ENCODE assay signal across 21 mouse cellular contexts in genomic region chr16:46531023-46531422, GRCm38 (mm10). TPM values are rescaled to one million over a fixed set of nuclear protein-coding genes. Genes with fewer than 3 reads are reported as not detected.
DNase-seq lines count a peak whose midpoint lies in the region; ATAC-seq lines count a peak whose summit lies in the region.
"Had no signal": no experiment of that assay in that cellular context is flagged by ENCODE, and none has a peak within 500 bp of the region (broad histone marks: within the 10 kb centered on the region; RNA-seq: fewer than 3 reads in every experiment).

No protein-coding gene starts in this region.

- H3K9ac ChIP-seq in forebrain, embryonic 13.5 days: no peak overlapping the region
- H3K9ac ChIP-seq in midbrain, embryonic 11.5 days (ENCODE audit: low read length): no peak overlapping the region
- no peak overlapping the region for H3K9ac ChIP-seq in neural tube, embryonic 14.5 days (replicated peaks; ENCODE audit: low read depth, low read length)
- H3K9ac ChIP-seq: embryonic facial prominence, embryonic 12.5 days; liver, embryonic 12.5 days; lung, embryonic 15.5 days had no signal

- DNase-seq in hindbrain, embryonic 10.5 days (ENCODE audit: low spot score): peak; percentile 7
- DNase-seq in midbrain, embryonic 11.5 days (ENCODE audit: low spot score, missing footprints): no peak
- no peak for DNase-seq in spleen, adult 12 weeks (ENCODE audit: low spot score)
- no peak for DNase-seq in gastrocnemius, postnatal 14 days
- no peak for DNase-seq in kidney, adult 11 months
- DNase-seq: cerebellum, postnatal 14 days; gastrocnemius, adult 2 months; heart, postnatal 14 days; left cerebral cortex, postnatal 4 days; right cerebral cortex, adult 18-20 months; spleen, adult 18-20 months; thymus, postnatal 14 days had no signal

- intact Hi-C loops in gastrocnemius, postnatal 14 days (cut with DNase I; ENCODE audit: low total_unique reads): no loop called here

- H3K9me3 ChIP-seq in forebrain, embryonic 13.5 days (replicated peaks): no peaks in the 10 kb centered on the region
- no peaks in the 10 kb centered on the region for H3K9me3 ChIP-seq in hindbrain, embryonic 10.5 days
- no peaks in the 10 kb centered on the region for H3K9me3 ChIP-seq in midbrain, embryonic 11.5 days (ENCODE audit: control insufficient read depth, low read length)
- no peaks in the 10 kb centered on the region for H3K9me3 ChIP-seq in neural tube, embryonic 14.5 days (ENCODE audit: control insufficient read depth, low read length)
- H3K9me3 ChIP-seq: embryonic facial prominence, embryonic 12.5 days; heart, embryonic 10.5 days; liver, embryonic 12.5 days; lung, embryonic 15.5 days had no signal

- H3K4me2 ChIP-seq in forebrain, embryonic 13.5 days: no peak overlapping the region
- no peak overlapping the region for H3K4me2 ChIP-seq in midbrain, embryonic 11.5 days
- no peak overlapping the region for H3K4me2 ChIP-seq in neural tube, embryonic 14.5 days (ENCODE audit: low read depth, low read length)
- H3K4me2 ChIP-seq: embryonic facial prominence, embryonic 12.5 days; liver, embryonic 12.5 days; lung, embryonic 15.5 days had no signal

- no peaks in the 10 kb centered on the region for H3K36me3 ChIP-seq in forebrain, embryonic 13.5 days (ENCODE audit: poor library complexity, severe bottlenecking)
- no peaks in the 10 kb centered on the region for H3K36me3 ChIP-seq in hindbrain, embryonic 10.5 days
- no peaks in the 10 kb centered on the region for H3K36me3 ChIP-seq in midbrain, embryonic 11.5 days (ENCODE audit: control insufficient read depth, insufficient read depth, low read length)
- no peaks in the 10 kb centered on the region for H3K36me3 ChIP-seq in neural tube, embryonic 14.5 days (ENCODE audit: control insufficient read depth, insufficient read depth, low read length)
- H3K36me3 ChIP-seq: embryonic facial prominence, embryonic 12.5 days; heart, embryonic 10.5 days; liver, embryonic 12.5 days; lung, embryonic 15.5 days had no signal

- peak; percentile 80 for ATAC-seq in forebrain, embryonic 13.5 days
- ATAC-seq in midbrain, embryonic 11.5 days (ENCODE audit: low FRiP score): peak; percentile 95
- ATAC-seq in neural tube, embryonic 14.5 days (ENCODE audit: low read depth): peak; percentile 71; the same call in 1 of the 2 replicates
- ATAC-seq: activated CD4-positive, CD25-positive, alpha-beta regulatory T cell, adult 4 months; intestine, postnatal 0 days; liver, embryonic 12.5 days had no signal

- no peak overlapping the region for H3K4me3 ChIP-seq in forebrain, embryonic 13.5 days
- H3K4me3 ChIP-seq in hindbrain, embryonic 10.5 days: no peak overlapping the region
- no peak overlapping the region for H3K4me3 ChIP-seq in midbrain, embryonic 11.5 days (ENCODE audit: low read depth, low read length)
- no peak overlapping the region for H3K4me3 ChIP-seq in neural tube, embryonic 14.5 days (ENCODE audit: low read depth, low read length)
- H3K4me3 ChIP-seq: embryonic facial prominence, embryonic 12.5 days; gastrocnemius, adult 2 months; heart, embryonic 10.5 days; liver, embryonic 12.5 days; lung, embryonic 15.5 days had no signal

- H3K27me3 ChIP-seq in forebrain, embryonic 13.5 days: no peaks in the 10 kb centered on the region
- no peaks in the 10 kb centered on the region for H3K27me3 ChIP-seq in hindbrain, embryonic 10.5 days (ENCODE audit: insufficient read depth, poor library complexity, severe bottlenecking)
- H3K27me3 ChIP-seq in midbrain, embryonic 11.5 days (ENCODE audit: control insufficient read depth, insufficient read depth, low read length): no peaks in the 10 kb centered on the region
- no peaks in the 10 kb centered on the region for H3K27me3 ChIP-seq in neural tube, embryonic 14.5 days (ENCODE audit: control insufficient read depth, insufficient read depth, low read length)
- H3K27me3 ChIP-seq: embryonic facial prominence, embryonic 12.5 days; liver, embryonic 12.5 days; lung, embryonic 15.5 days had no signal

- 44% methylated on average over 3 of the region's 3 CpGs for WGBS in forebrain, embryonic 13.5 days
- WGBS in hindbrain, embryonic 10.5 days: 64% methylated on average over 3 of the region's 3 CpGs
- WGBS in midbrain, embryonic 11.5 days: 57% methylated on average over 3 of the region's 3 CpGs
- 51% methylated on average over 3 of the region's 3 CpGs for WGBS in neural tube, embryonic 14.5 days

- peaks cover 5% of the 10 kb centered on the region for H3K4me1 ChIP-seq in forebrain, embryonic 13.5 days
- H3K4me1 ChIP-seq in hindbrain, embryonic 10.5 days (replicated peaks): peaks cover 5% of the 10 kb centered on the region
- no peaks in the 10 kb centered on the region for H3K4me1 ChIP-seq in midbrain, embryonic 11.5 days (ENCODE audit: control insufficient read depth, insufficient read depth, low read length)
- no peaks in the 10 kb centered on the region for H3K4me1 ChIP-seq in neural tube, embryonic 14.5 days (ENCODE audit: control insufficient read depth, insufficient read depth, low read length)
- H3K4me1 ChIP-seq: embryonic facial prominence, embryonic 12.5 days; heart, embryonic 10.5 days; liver, embryonic 12.5 days; lung, embryonic 15.5 days had no signal

- no peak overlapping the region for H3K27ac ChIP-seq in forebrain, embryonic 13.5 days
- no peak overlapping the region for H3K27ac ChIP-seq in hindbrain, embryonic 10.5 days
- no peak overlapping the region for H3K27ac ChIP-seq in midbrain, embryonic 11.5 days (ENCODE audit: low read depth, low read length)
- H3K27ac ChIP-seq in neural tube, embryonic 14.5 days (ENCODE audit: low read depth, low read length): no peak overlapping the region
- H3K27ac ChIP-seq: embryonic facial prominence, embryonic 12.5 days; gastrocnemius, adult 2 months; heart, embryonic 10.5 days; liver, embryonic 12.5 days; lung, embryonic 15.5 days; stomach, postnatal 0 days had no signal

RNA-seq across cellular contexts. Expression of gene Nectin3, which starts 32.7 kb away (rescaled TPM):
- 16.4 and 17.4 TPM in 2 replicates for polyA plus RNA-seq in forebrain, embryonic 13.5 days (2015; fragmentation: Nextera tagmentation; extraction: Ambion mirVana)
- polyA plus RNA-seq in hindbrain, embryonic 10.5 days (2016; fragmentation: Nextera tagmentation; extraction: Ambion mirVana): 38.8 and 43.3 TPM in 2 replicates
- 51.3 and 59.0 TPM in 2 replicates for polyA plus RNA-seq in midbrain, embryonic 11.5 days (2014; fragmentation: Nextera tagmentation; extraction: Ambion mirVana)
- 29.5 and 36.3 TPM in 2 replicates for polyA plus RNA-seq in neural tube, embryonic 14.5 days (2014; fragmentation: Nextera tagmentation; extraction: Ambion mirVana)
- total RNA-seq in gastrocnemius, postnatal 14 days (2021): 10 to 100 TPM; 10.1 to 10.5 TPM
